Mouse (Mus musculus): ENCODE results near the gene Dgkd.

The Dgkd gene

GRCm38 (mm10) chr1:87881726-87882125, 28.6 kb downstream of the Dgkd start:
- no peak for DNase-seq (ENCODE audit: low spot score)

GRCm38 (mm10) chr1:87882554-87882953, 29.5 kb downstream of the Dgkd start:
- no peak for DNase-seq (ENCODE audit: low spot score)

- DNase-seq (ENCODE audit: low spot score), result no peak
Observed at GRCm38 (mm10) chr1:87890960-87891359, 37.9 kb downstream of the Dgkd start.

GRCm38 (mm10) chr1:87891634-87892033, 38.5 kb downstream of the Dgkd start:
- no peak for DNase-seq (ENCODE audit: low spot score)

- no peak for DNase-seq (ENCODE audit: low spot score)
Observed at GRCm38 (mm10) chr1:87892499-87892898, 39.4 kb downstream of the Dgkd start.

GRCm38 (mm10) chr1:87893414-87893813, 40.3 kb downstream of the Dgkd start:
- no peak for DNase-seq (ENCODE audit: low spot score)

- no peak for DNase-seq (ENCODE audit: low spot score)
Observed at GRCm38 (mm10) chr1:87896921-87897320, 43.8 kb downstream of the Dgkd start.

GRCm38 (mm10) chr1:87899701-87900100, 46.6 kb downstream of the Dgkd start:
- DNase-seq (ENCODE audit: low spot score), result no peak

GRCm38 (mm10) chr1:87900979-87901378, 47.9 kb downstream of the Dgkd start:
- DNase-seq (ENCODE audit: low spot score), result no peak

- no peak for DNase-seq (ENCODE audit: low spot score)
Observed at GRCm38 (mm10) chr1:87902186-87902585, 49.1 kb downstream of the Dgkd start.

GRCm38 (mm10) chr1:87906361-87906956, 53.4 kb downstream of the Dgkd start:
- no peak for DNase-seq (ENCODE audit: low spot score)

- no peak for DNase-seq (ENCODE audit: low spot score)
Observed at GRCm38 (mm10) chr1:87908006-87908405, 54.9 kb downstream of the Dgkd start.

- no peak for DNase-seq (ENCODE audit: low spot score)
Observed at GRCm38 (mm10) chr1:87908736-87909135, 55.6 kb downstream of the Dgkd start.

- no peak for DNase-seq (ENCODE audit: low spot score)
Observed at GRCm38 (mm10) chr1:87909565-87909964, 56.5 kb downstream of the Dgkd start.

GRCm38 (mm10) chr1:87910428-87910827, 57.3 kb downstream of the Dgkd start:
- no peak for DNase-seq (ENCODE audit: low spot score)

GRCm38 (mm10) chr1:87913356-87913755, 60.3 kb downstream of the Dgkd start:
- DNase-seq (ENCODE audit: low spot score), result no peak

GRCm38 (mm10) chr1:87917361-87917760, 64.3 kb downstream of the Dgkd start:
- no peak for DNase-seq (ENCODE audit: low spot score)

- DNase-seq (ENCODE audit: low spot score), result no peak
Observed at GRCm38 (mm10) chr1:87918061-87918460, 65.0 kb downstream of the Dgkd start.

- no peak for DNase-seq (ENCODE audit: low spot score)
Observed at GRCm38 (mm10) chr1:87920056-87920614, 67.0 kb downstream of the Dgkd start.

- DNase-seq (ENCODE audit: low spot score), result no peak
Observed at GRCm38 (mm10) chr1:87922666-87923065, 69.6 kb downstream of the Dgkd start.

- DNase-seq (ENCODE audit: low spot score), result no peak
Observed at GRCm38 (mm10) chr1:87924888-87925287, 71.8 kb downstream of the Dgkd start.

- DNase-seq (ENCODE audit: low spot score), result no peak
Observed at GRCm38 (mm10) chr1:87929730-87930129, 76.6 kb downstream of the Dgkd start.

GRCm38 (mm10) chr1:87933051-87933450, 80.0 kb downstream of the Dgkd start:
- no peak for DNase-seq (ENCODE audit: low spot score)

- no peak for DNase-seq (ENCODE audit: low spot score)
Observed at GRCm38 (mm10) chr1:87935095-87935494, 82.0 kb downstream of the Dgkd start.

All from left cerebral cortex, adult 11 months (tissue).